Mouse (Mus musculus): Measurements from ENCODE around the gene Slc39a13.

DNA sequence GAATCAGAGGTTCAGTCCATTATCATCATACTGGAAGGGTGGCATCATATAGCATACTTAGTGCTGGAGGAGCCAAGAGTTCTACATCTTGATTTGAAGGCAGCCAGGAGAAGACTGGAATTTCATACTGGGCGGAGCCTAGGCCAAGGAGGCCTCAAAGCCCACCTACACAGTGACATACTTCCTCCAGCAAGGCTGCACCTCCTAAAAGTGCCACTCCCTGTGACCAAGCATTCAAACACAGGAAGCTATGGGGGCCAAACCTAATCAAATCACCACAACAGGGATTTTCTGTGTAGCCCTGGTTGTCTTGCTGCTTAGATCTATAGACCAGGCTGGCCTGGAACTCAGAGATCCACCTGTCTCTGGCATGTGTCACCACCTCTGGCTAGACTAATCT is 46.3 kb downstream of the Slc39a13 start:
- TF ChIP-seq CTCF (IDR thresholded peaks at IDR 0.05; ENCODE audit: extremely low read depth, insufficient read length, insufficient replicate concordance, low read depth, low read length) (no peak), POLR2A (IDR thresholded peaks at IDR 0.05; ENCODE audit: low read depth, low read length) (no peak)

All from small intestine, adult 2 months (tissue).